Mouse (Mus musculus) liver, postnatal 0 days (tissue): ENCODE results near the gene Supt5. TPM values are rescaled to one million over a fixed set of nuclear protein-coding genes. Genes with fewer than 3 reads are reported as not detected.

Experiments
- ATAC-seq: fragments of 200-750 bp; cut with Nextera tagmentation; 2 replicates; pipeline ENCODE4 v1.8.0; 2017; ENCODE audit warnings: mild to moderate bottlenecking, moderate library complexity
- DNase-seq: peaks from one replicate; pipeline ENCODE4 v3.0.0-alpha.2; 2016
- H3K27ac ChIP-seq: fragments of 300-500 bp; sonication (generic); 2 replicates; pipeline ENCODE4 v1.5.1; 2014; ENCODE audit warnings: antibody characterized with exemption, moderate library complexity, mild to moderate bottlenecking, low read depth
- H3K27me3 ChIP-seq: fragments of 300-500 bp; sonication (generic); 2 replicates; pipeline ENCODE4 v1.6.1; 2014; ENCODE audit warnings: low read length, control low read depth, mixed read lengths; ENCODE audit not compliant: insufficient read depth
- H3K36me3 ChIP-seq: fragments of 300-500 bp; sonication (generic); replicated peaks from 2 replicates; pipeline ENCODE4 v1.6.1; 2014; ENCODE audit warnings: mild to moderate bottlenecking, control low read depth, low read length, moderate library complexity, mixed read lengths; ENCODE audit not compliant: insufficient read depth
- H3K4me1 ChIP-seq: fragments of 300-500 bp; sonication (generic); 2 replicates; pipeline ENCODE4 v1.6.1; 2014; ENCODE audit warnings: antibody characterized with exemption, mild to moderate bottlenecking, control low read depth; ENCODE audit not compliant: insufficient read depth
- H3K4me2 ChIP-seq: fragments of 300-500 bp; sonication (generic); 2 replicates; pipeline ENCODE4 v1.6.1; 2014; ENCODE audit warnings: low read depth, mild to moderate bottlenecking, low read length, moderate library complexity, mixed read lengths
- H3K4me3 ChIP-seq: fragments of 300-500 bp; sonication (generic); 2 replicates; pipeline ENCODE4 v1.5.1; 2014; ENCODE audit warnings: low read depth, low read length
- H3K9ac ChIP-seq: fragments of 300-500 bp; sonication (generic); replicated peaks from 2 replicates; pipeline ENCODE4 v1.6.1; 2014; ENCODE audit warnings: mild to moderate bottlenecking, moderate library complexity
- H3K9me3 ChIP-seq: fragments of 300-500 bp; sonication (generic); 2 replicates; pipeline ENCODE4 v1.6.1; 2016; ENCODE audit warnings: mild to moderate bottlenecking, control low read depth, low read length, mixed read lengths
- CTCF ChIP-seq: sonication (generic); IDR thresholded peaks from 2 replicates; pipeline ENCODE4 v1.5.1; 2016; ENCODE audit warnings: antibody characterized with exemption, low read depth
- EP300 ChIP-seq: IDR thresholded peaks from 2 replicates; pipeline ENCODE4 v1.6.1; 2016; ENCODE audit warnings: antibody characterized with exemption, low read depth, mild to moderate bottlenecking
- WGBS: fragments of 180-500 bp; shearing (Covaris S2); extraction: QIAGEN DNeasy Blood & Tissue Kit; methylation state at CpG from one replicate; pipeline ENCODE4 v1.1.7; 2014; ENCODE audit not compliant: insufficient replicate concordance; 5-methylcytosine and 5-hydroxymethylcytosine counted together
- polyA plus RNA-seq: library from polyadenylated mRNA; unstranded; fragments of >200 nt; fragmentation: Nextera tagmentation; extraction: Ambion mirVana; gene quantifications from 2 replicates; pipeline ENCODE4 v1.2.1, GENCODE M21; 2015

Gene Supt5
- polyA plus RNA-seq, 1 experiment from 2014 or later: 21.0 TPM

GRCm38 (mm10) chr7:28361647-28362341 is 23.2 kb upstream of the Supt5 start:
- no peaks in the 10 kb centered on the region for H3K9me3 ChIP-seq
- H3K4me1 ChIP-seq: peaks cover 17% of the 10 kb centered on the region
- 84% methylated on average over 19 of the region's 20 CpGs for WGBS
- no peak for TF ChIP-seq EP300
- TF ChIP-seq CTCF: no peak
- DNase-seq: no peak
- H3K4me3 ChIP-seq: no peak overlapping the region
- H3K9ac ChIP-seq: no peak overlapping the region
- no peak overlapping the region for H3K27ac ChIP-seq
- H3K36me3 ChIP-seq: peaks cover 14% of the 10 kb centered on the region
- no peaks in the 10 kb centered on the region for H3K27me3 ChIP-seq
- H3K4me2 ChIP-seq: no peak overlapping the region
- no peak for ATAC-seq

GRCm38 (mm10) chr7:28360291-28360690 is 21.7 kb upstream of the Supt5 start:
- H3K27me3 ChIP-seq: no peaks in the 10 kb centered on the region

GRCm38 (mm10) chr7:28359854-28360253 is 21.3 kb upstream of the Supt5 start:
- no peak for DNase-seq
- Histone ChIP-seq H3K36me3 (peaks cover 14% of the 10 kb centered on the region), H3K4me3 (no peak overlapping the region), H3K27me3 (no peaks in the 10 kb centered on the region), H3K4me1 (peaks cover 19% of the 10 kb centered on the region), H3K9me3 (no peaks in the 10 kb centered on the region), H3K4me2 (no peak overlapping the region), H3K27ac (no peak overlapping the region), H3K9ac (no peak overlapping the region)
- no peak for ATAC-seq
- TF ChIP-seq CTCF: no peak
- no peak for TF ChIP-seq EP300
- 80% methylated on average over 9 of the region's 10 CpGs for WGBS

More at GRCm38 (mm10) chr7:28360291-28360690, 21.7 kb upstream of the Supt5 start:
- H3K27ac ChIP-seq: no peak overlapping the region
- no peak overlapping the region for H3K4me2 ChIP-seq
- H3K36me3 ChIP-seq: peaks cover 14% of the 10 kb centered on the region
- WGBS: 77% methylated on average over 6 of the region's 6 CpGs
- DNase-seq (no peak), ATAC-seq (no peak)
- H3K4me3 ChIP-seq: no peak overlapping the region
- H3K4me1 ChIP-seq: peaks cover 19% of the 10 kb centered on the region
- no peaks in the 10 kb centered on the region for H3K9me3 ChIP-seq
- no peak overlapping the region for H3K9ac ChIP-seq
- no peak for TF ChIP-seq CTCF
- no peak for TF ChIP-seq EP300

GRCm38 (mm10) chr7:28358431-28358830 is 19.9 kb upstream of the Supt5 start:
- Histone ChIP-seq H3K4me1 (peaks cover 19% of the 10 kb centered on the region), H3K36me3 (peaks cover 24% of the 10 kb centered on the region), H3K4me3 (no peak overlapping the region), H3K4me2 (no peak overlapping the region), H3K9me3 (no peaks in the 10 kb centered on the region), H3K27me3 (no peaks in the 10 kb centered on the region), H3K9ac (no peak overlapping the region), H3K27ac (peak overlapping the region; percentile 78)
- DNase-seq (no peak), ATAC-seq (no peak)
- TF ChIP-seq EP300 (no peak), CTCF (no peak)
- WGBS: 67% methylated on average over 7 of the region's 7 CpGs

GRCm38 (mm10) chr7:28357984-28358383 is 19.4 kb upstream of the Supt5 start:
- WGBS: 16% methylated on average over 5 of the region's 5 CpGs

GRCm38 (mm10) chr7:28356981-28357380 is 18.4 kb upstream of the Supt5 start:
- no peak overlapping the region for H3K4me2 ChIP-seq
- H3K9me3 ChIP-seq: no peaks in the 10 kb centered on the region
- peak overlapping the region; percentile 78 for H3K27ac ChIP-seq
- no peak for DNase-seq
- WGBS: 39% methylated on average over 5 of the region's 5 CpGs
- H3K4me3 ChIP-seq: no peak overlapping the region
- TF ChIP-seq CTCF (no peak), EP300 (no peak)
- no peak overlapping the region; the same call in 1 of the 2 replicates for H3K9ac ChIP-seq
- no peak for ATAC-seq
- H3K27me3 ChIP-seq: no peaks in the 10 kb centered on the region
- H3K36me3 ChIP-seq: peaks cover 29% of the 10 kb centered on the region
- H3K4me1 ChIP-seq: peaks cover 19% of the 10 kb centered on the region

More at GRCm38 (mm10) chr7:28357984-28358383, 19.4 kb upstream of the Supt5 start:
- 0 out of 2 replicates have a peak overlapping the region, but pooled peaks have one; percentile 21 for H3K9ac ChIP-seq
- peak; percentile 78 for ATAC-seq
- H3K27ac ChIP-seq: peak overlapping the region; percentile 78
- no peaks in the 10 kb centered on the region for H3K9me3 ChIP-seq
- TF ChIP-seq CTCF: no peak
- TF ChIP-seq EP300: no peak; the same call in 1 of the 2 replicates
- H3K27me3 ChIP-seq: no peaks in the 10 kb centered on the region
- peaks cover 19% of the 10 kb centered on the region for H3K4me1 ChIP-seq
- peak overlapping the region; percentile 16; the same call in 1 of the 2 replicates for H3K4me2 ChIP-seq
- no peak for DNase-seq
- H3K36me3 ChIP-seq: peaks cover 28% of the 10 kb centered on the region
- no peak overlapping the region for H3K4me3 ChIP-seq
